Mouse (Mus musculus): ENCODE results near the gene Rps27rt. TPM values are rescaled to one million over a fixed set of nuclear protein-coding genes. Genes with fewer than 3 reads are reported as not detected.

The Rps27rt gene
- polyA plus RNA-seq, 1 experiment from 2014 or later = 295 TPM

GRCm38 (mm10) chr9:115008194-115008593, 25.7 kb upstream of the Rps27rt start:
- no peaks in the 10 kb centered on the region for H3K27me3 ChIP-seq (ENCODE audit: control insufficient read depth, insufficient read depth, low read length)
- H3K4me2 ChIP-seq (replicated peaks; ENCODE audit: low read depth, low read length) = no peak overlapping the region
- no peak overlapping the region for H3K27ac ChIP-seq (ENCODE audit: low read depth, low read length)
- WGBS = 81% methylated on average over 7 of the region's 7 CpGs
- no peak overlapping the region for H3K4me3 ChIP-seq (ENCODE audit: low read depth, low read length)
- DNase-seq (ENCODE audit: low spot score) (no peak), ATAC-seq (ENCODE audit: low FRiP score) (no peak)
- H3K36me3 ChIP-seq (ENCODE audit: control insufficient read depth, insufficient read depth, low read length) = no peaks in the 10 kb centered on the region
- no peaks in the 10 kb centered on the region for H3K9me3 ChIP-seq (ENCODE audit: control insufficient read depth, low read length)
- no peak overlapping the region for H3K9ac ChIP-seq (ENCODE audit: low read depth, low read length)
- no peaks in the 10 kb centered on the region for H3K4me1 ChIP-seq (replicated peaks; ENCODE audit: control insufficient read depth, insufficient read depth, low read length)

DNA sequence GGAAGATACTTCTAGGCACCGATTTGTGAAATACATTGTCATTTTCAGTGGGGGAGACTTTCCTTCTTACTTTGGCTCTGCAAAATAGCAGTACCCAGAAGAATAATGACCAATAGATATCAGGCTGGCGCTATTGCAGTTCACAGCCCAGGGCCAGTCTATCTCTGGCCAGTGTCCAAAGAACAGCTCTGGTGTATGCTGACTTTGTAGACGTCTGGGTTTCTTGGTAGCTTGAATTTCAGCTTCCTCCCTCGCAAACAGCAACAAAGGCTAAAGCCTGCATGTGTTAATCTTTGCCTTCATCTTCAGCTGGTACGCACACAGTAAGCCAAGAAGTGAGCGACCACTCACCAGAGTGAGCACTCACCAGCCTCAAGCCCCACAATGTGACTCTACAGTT, 25.2 kb upstream of the Rps27rt start:
- DNase-seq (ENCODE audit: low spot score) = no peak
- H3K36me3 ChIP-seq (ENCODE audit: control insufficient read depth, insufficient read depth, low read length) = no peaks in the 10 kb centered on the region
- no peak overlapping the region for H3K4me3 ChIP-seq (ENCODE audit: low read depth, low read length)
- no peaks in the 10 kb centered on the region for H3K27me3 ChIP-seq (ENCODE audit: control insufficient read depth, insufficient read depth, low read length)
- no peak overlapping the region for H3K27ac ChIP-seq (ENCODE audit: low read depth, low read length)
- WGBS = 85% methylated on average over 6 of the region's 6 CpGs
- no peak overlapping the region for H3K9ac ChIP-seq (ENCODE audit: low read depth, low read length)
- H3K4me1 ChIP-seq (replicated peaks; ENCODE audit: control insufficient read depth, insufficient read depth, low read length) = no peaks in the 10 kb centered on the region
- H3K4me2 ChIP-seq (replicated peaks; ENCODE audit: low read depth, low read length) = no peak overlapping the region
- H3K9me3 ChIP-seq (ENCODE audit: control insufficient read depth, low read length) = no peaks in the 10 kb centered on the region
- no peak for ATAC-seq (ENCODE audit: low FRiP score)

DNA sequence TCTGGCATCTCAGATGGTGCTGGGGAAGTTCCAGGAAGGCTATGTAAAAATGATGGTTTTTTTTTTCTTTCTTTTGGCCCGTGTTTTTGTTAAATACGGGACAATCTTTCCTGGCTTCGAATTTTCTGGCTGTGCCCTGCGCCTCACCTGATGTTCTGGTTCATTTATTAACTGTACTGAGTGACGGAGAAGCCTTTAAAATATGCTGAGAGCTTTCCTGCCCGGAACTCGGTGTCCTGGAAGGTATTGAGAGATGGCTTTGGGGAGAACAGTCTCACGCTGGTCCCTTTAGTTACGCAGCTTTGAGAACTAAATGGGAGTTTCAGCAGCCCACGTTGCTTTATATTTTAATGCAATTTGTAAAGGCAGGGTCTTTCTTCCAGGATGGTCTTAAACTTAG, 22.9 kb upstream of the Rps27rt start:
- H3K4me2 ChIP-seq (replicated peaks; ENCODE audit: low read depth, low read length) = no peak overlapping the region
- H3K4me1 ChIP-seq (replicated peaks; ENCODE audit: control insufficient read depth, insufficient read depth, low read length) = no peaks in the 10 kb centered on the region
- no peak overlapping the region for H3K27ac ChIP-seq (ENCODE audit: low read depth, low read length)
- ATAC-seq (ENCODE audit: low FRiP score) (no peak), DNase-seq (ENCODE audit: low spot score) (no peak)
- H3K9me3 ChIP-seq (ENCODE audit: control insufficient read depth, low read length) = no peaks in the 10 kb centered on the region
- H3K9ac ChIP-seq (ENCODE audit: low read depth, low read length) = no peak overlapping the region
- H3K36me3 ChIP-seq (ENCODE audit: control insufficient read depth, insufficient read depth, low read length) = no peaks in the 10 kb centered on the region
- no peaks in the 10 kb centered on the region for H3K27me3 ChIP-seq (ENCODE audit: control insufficient read depth, insufficient read depth, low read length)
- WGBS = 77% methylated on average over 10 of the region's 10 CpGs
- H3K4me3 ChIP-seq (ENCODE audit: low read depth, low read length) = no peak overlapping the region

DNA sequence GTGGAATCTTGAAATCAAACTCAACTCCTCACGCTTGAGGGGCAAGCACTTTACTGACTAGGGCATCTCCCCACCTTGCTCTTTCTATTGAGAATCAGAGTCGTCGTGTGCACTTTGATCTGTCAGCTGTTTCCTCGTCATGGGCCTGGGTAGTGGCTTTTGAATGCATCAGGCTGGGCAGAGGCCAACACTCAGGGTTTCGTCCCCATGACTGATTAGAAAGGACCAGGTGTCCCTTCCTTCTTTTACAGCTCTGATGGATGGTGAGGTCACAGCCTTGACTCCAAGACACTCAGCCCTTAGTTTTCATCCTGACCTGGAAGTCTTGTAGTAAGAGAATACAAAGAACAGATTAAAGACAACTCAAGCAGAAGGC, 17.2 kb upstream of the Rps27rt start:
- Histone ChIP-seq H3K27ac (ENCODE audit: low read depth, low read length) (no peak overlapping the region), H3K4me2 (replicated peaks; ENCODE audit: low read depth, low read length) (no peak overlapping the region), H3K4me3 (ENCODE audit: low read depth, low read length) (no peak overlapping the region), H3K9me3 (ENCODE audit: control insufficient read depth, low read length) (no peaks in the 10 kb centered on the region), H3K4me1 (replicated peaks; ENCODE audit: control insufficient read depth, insufficient read depth, low read length) (no peaks in the 10 kb centered on the region), H3K27me3 (ENCODE audit: control insufficient read depth, insufficient read depth, low read length) (no peaks in the 10 kb centered on the region), H3K36me3 (ENCODE audit: control insufficient read depth, insufficient read depth, low read length) (no peaks in the 10 kb centered on the region), H3K9ac (ENCODE audit: low read depth, low read length) (no peak overlapping the region)
- no peak for ATAC-seq (ENCODE audit: low FRiP score)
- no peak for DNase-seq (ENCODE audit: low spot score)
- 74% methylated on average over 5 of the region's 5 CpGs for WGBS

GRCm38 (mm10) chr9:114999010-114999770, 16.7 kb upstream of the Rps27rt start:
- no peak overlapping the region for H3K4me3 ChIP-seq (ENCODE audit: low read depth, low read length)
- WGBS = 88% methylated on average over 6 of the region's 6 CpGs
- H3K36me3 ChIP-seq (ENCODE audit: control insufficient read depth, insufficient read depth, low read length) = no peaks in the 10 kb centered on the region
- no peaks in the 10 kb centered on the region for H3K4me1 ChIP-seq (replicated peaks; ENCODE audit: control insufficient read depth, insufficient read depth, low read length)
- ATAC-seq (ENCODE audit: low FRiP score) (no peak), DNase-seq (ENCODE audit: low spot score) (no peak)
- H3K4me2 ChIP-seq (replicated peaks; ENCODE audit: low read depth, low read length) = no peak overlapping the region
- H3K27ac ChIP-seq (ENCODE audit: low read depth, low read length) = no peak overlapping the region
- H3K9ac ChIP-seq (ENCODE audit: low read depth, low read length) = no peak overlapping the region
- no peaks in the 10 kb centered on the region for H3K9me3 ChIP-seq (ENCODE audit: control insufficient read depth, low read length)
- no peaks in the 10 kb centered on the region for H3K27me3 ChIP-seq (ENCODE audit: control insufficient read depth, insufficient read depth, low read length)

- 94% methylated on average over 6 of the region's 6 CpGs for WGBS
- Histone ChIP-seq H3K4me2 (replicated peaks; ENCODE audit: low read depth, low read length) (no peak overlapping the region), H3K9me3 (ENCODE audit: control insufficient read depth, low read length) (no peaks in the 10 kb centered on the region), H3K36me3 (ENCODE audit: control insufficient read depth, insufficient read depth, low read length) (no peaks in the 10 kb centered on the region), H3K27me3 (ENCODE audit: control insufficient read depth, insufficient read depth, low read length) (no peaks in the 10 kb centered on the region), H3K4me1 (replicated peaks; ENCODE audit: control insufficient read depth, insufficient read depth, low read length) (no peaks in the 10 kb centered on the region), H3K27ac (ENCODE audit: low read depth, low read length) (no peak overlapping the region), H3K4me3 (ENCODE audit: low read depth, low read length) (no peak overlapping the region), H3K9ac (ENCODE audit: low read depth, low read length) (no peak overlapping the region)
- DNase-seq (ENCODE audit: low spot score) (no peak), ATAC-seq (ENCODE audit: low FRiP score) (no peak)
These were observed 13.9 kb upstream of the Rps27rt start for GRCm38 (mm10) chr9:114996489-114996888.

- 90% methylated on average over 4 of the region's 4 CpGs for WGBS
These were observed 13.2 kb upstream of the Rps27rt start for GRCm38 (mm10) chr9:114995716-114996115.

GRCm38 (mm10) chr9:114995250-114995649, 12.7 kb upstream of the Rps27rt start:
- no peaks in the 10 kb centered on the region for H3K4me1 ChIP-seq (replicated peaks; ENCODE audit: control insufficient read depth, insufficient read depth, low read length)
- no peaks in the 10 kb centered on the region for H3K9me3 ChIP-seq (ENCODE audit: control insufficient read depth, low read length)
- no peak overlapping the region for H3K9ac ChIP-seq (ENCODE audit: low read depth, low read length)
- H3K4me3 ChIP-seq (ENCODE audit: low read depth, low read length) = no peak overlapping the region
- 89% methylated on average over 4 of the region's 4 CpGs for WGBS
- no peaks in the 10 kb centered on the region for H3K27me3 ChIP-seq (ENCODE audit: control insufficient read depth, insufficient read depth, low read length)
- no peak for DNase-seq (ENCODE audit: low spot score)
- no peak for ATAC-seq (ENCODE audit: low FRiP score)
- H3K36me3 ChIP-seq (ENCODE audit: control insufficient read depth, insufficient read depth, low read length) = no peaks in the 10 kb centered on the region
- H3K4me2 ChIP-seq (replicated peaks; ENCODE audit: low read depth, low read length) = no peak overlapping the region
- no peak overlapping the region for H3K27ac ChIP-seq (ENCODE audit: low read depth, low read length)

More at GRCm38 (mm10) chr9:114995716-114996115, 13.2 kb upstream of the Rps27rt start:
- Histone ChIP-seq H3K4me3 (ENCODE audit: low read depth, low read length) (no peak overlapping the region), H3K27ac (ENCODE audit: low read depth, low read length) (no peak overlapping the region), H3K4me2 (replicated peaks; ENCODE audit: low read depth, low read length) (no peak overlapping the region), H3K27me3 (ENCODE audit: control insufficient read depth, insufficient read depth, low read length) (no peaks in the 10 kb centered on the region), H3K9me3 (ENCODE audit: control insufficient read depth, low read length) (no peaks in the 10 kb centered on the region), H3K36me3 (ENCODE audit: control insufficient read depth, insufficient read depth, low read length) (no peaks in the 10 kb centered on the region), H3K9ac (ENCODE audit: low read depth, low read length) (no peak overlapping the region), H3K4me1 (replicated peaks; ENCODE audit: control insufficient read depth, insufficient read depth, low read length) (no peaks in the 10 kb centered on the region)
- ATAC-seq (ENCODE audit: low FRiP score) = no peak
- no peak for DNase-seq (ENCODE audit: low spot score)

GRCm38 (mm10) chr9:114992528-114992927, 10.0 kb upstream of the Rps27rt start:
- ATAC-seq (ENCODE audit: low FRiP score) (no peak), DNase-seq (ENCODE audit: low spot score) (no peak)
- H3K4me2 ChIP-seq (replicated peaks; ENCODE audit: low read depth, low read length) = no peak overlapping the region
- no peaks in the 10 kb centered on the region for H3K9me3 ChIP-seq (ENCODE audit: control insufficient read depth, low read length)
- no peaks in the 10 kb centered on the region for H3K4me1 ChIP-seq (replicated peaks; ENCODE audit: control insufficient read depth, insufficient read depth, low read length)
- no peaks in the 10 kb centered on the region for H3K36me3 ChIP-seq (ENCODE audit: control insufficient read depth, insufficient read depth, low read length)
- no peak overlapping the region for H3K9ac ChIP-seq (ENCODE audit: low read depth, low read length)
- H3K4me3 ChIP-seq (ENCODE audit: low read depth, low read length) = no peak overlapping the region
- H3K27ac ChIP-seq (ENCODE audit: low read depth, low read length) = no peak overlapping the region
- 88% methylated on average over 2 of the region's 2 CpGs for WGBS
- H3K27me3 ChIP-seq (ENCODE audit: control insufficient read depth, insufficient read depth, low read length) = no peaks in the 10 kb centered on the region

All from hindbrain, embryonic 11.5 days (tissue).